Mouse (Mus musculus) v-Abl transformed pro-B cells (cell line): ENCODE results near the gene Vat1l.

Source experiments
- in situ Hi-C, 2 experiments: fragments of 400-800 bp; cut with MboI; formaldehyde crosslinking; loops; one replicate each; pipeline ENCODE4 v1.15.1; 2025; ENCODE audit not compliant: unreplicated experiment in 2 of 2

Gene Vat1l

GRCm38 (mm10) chr8:114205221-114205901 is at the start of gene Vat1l:
Gene Vat1l, plus strand, starts transcription at chr8:114205612.
- in situ Hi-C loops = loop anchor here in 1 of 2 experiments (25.0 kb wide), 1 partner anchor 568 kb away; the partner anchor contains the start of genes Mon1b and Syce1l

- in situ Hi-C loops = no loop called here
Observed at GRCm38 (mm10) chr8:114158586-114158985, 46.8 kb upstream of the Vat1l start.

- in situ Hi-C loops = no loop called here
Observed at GRCm38 (mm10) chr8:114159666-114160065, 45.7 kb upstream of the Vat1l start.

GRCm38 (mm10) chr8:114163871-114164270 is 41.5 kb upstream of the Vat1l start:
- in situ Hi-C loops = no loop called here

GRCm38 (mm10) chr8:114164444-114165096 is 40.8 kb upstream of the Vat1l start:
- in situ Hi-C loops = no loop called here

- in situ Hi-C loops = no loop called here
Observed at GRCm38 (mm10) chr8:114165741-114166140, 39.7 kb upstream of the Vat1l start.

- in situ Hi-C loops = no loop called here
Observed at GRCm38 (mm10) chr8:114176721-114177120, 28.7 kb upstream of the Vat1l start.

GRCm38 (mm10) chr8:114193334-114193733 is 12.1 kb upstream of the Vat1l start:
- in situ Hi-C loops = loop anchor here in 1 of 2 experiments (10.0 kb wide), 1 partner anchor 59 kb away; the partner anchor contains the start of gene Nudt7

GRCm38 (mm10) chr8:114198990-114199389 is 6.4 kb upstream of the Vat1l start:
- in situ Hi-C loops = loop anchor here in 1 of 2 experiments (10.0 kb wide), 1 partner anchor 64 kb away; the partner anchor contains the start of gene Nudt7

- in situ Hi-C loops = loop anchor here in 1 of 2 experiments (25.0 kb wide), 1 partner anchor 569 kb away; the partner anchor contains the start of genes Mon1b and Syce1l
Observed at GRCm38 (mm10) chr8:114206421-114206983, 1.1 kb downstream of the Vat1l start.

GRCm38 (mm10) chr8:114207026-114207425 is 1.6 kb downstream of the Vat1l start:
- in situ Hi-C loops = loop anchor here in 1 of 2 experiments (25.0 kb wide), 1 partner anchor 570 kb away; the partner anchor contains the start of genes Mon1b and Syce1l

GRCm38 (mm10) chr8:114220779-114221178 is 15.4 kb downstream of the Vat1l start:
- in situ Hi-C loops = loop anchor here in 1 of 2 experiments (25.0 kb wide), 1 partner anchor 583 kb away; the partner anchor contains the start of genes Mon1b and Syce1l

- in situ Hi-C loops = loop anchor here in 1 of 2 experiments (25.0 kb wide), 1 partner anchor 585 kb away; the partner anchor contains the start of genes Mon1b and Syce1l
Observed at GRCm38 (mm10) chr8:114222001-114222400, 16.6 kb downstream of the Vat1l start.

GRCm38 (mm10) chr8:114224001-114224400 is 18.6 kb downstream of the Vat1l start:
- in situ Hi-C loops = loop anchor here in 1 of 2 experiments (25.0 kb wide), 1 partner anchor 587 kb away; the partner anchor contains the start of genes Mon1b and Syce1l

GRCm38 (mm10) chr8:114251321-114252065 is 46.1 kb downstream of the Vat1l start:
- in situ Hi-C loops = no loop called here

GRCm38 (mm10) chr8:114258685-114259084 is 53.3 kb downstream of the Vat1l start:
- in situ Hi-C loops = no loop called here

GRCm38 (mm10) chr8:114259713-114260355 is 54.4 kb downstream of the Vat1l start:
- in situ Hi-C loops = no loop called here

GRCm38 (mm10) chr8:114262331-114262730 is 56.9 kb downstream of the Vat1l start:
- in situ Hi-C loops = no loop called here

- in situ Hi-C loops = no loop called here
Observed at GRCm38 (mm10) chr8:114274558-114274957, 69.1 kb downstream of the Vat1l start.

- in situ Hi-C loops = no loop called here
Observed at GRCm38 (mm10) chr8:114281101-114281500, 75.7 kb downstream of the Vat1l start.
